Mouse (Mus musculus) cerebellum, adult 11-12 months (tissue): ENCODE results near the gene Wwox.

Experiments used
- DNase-seq: peaks from one replicate; pipeline ENCODE4 v3.0.0; 2022

Wwox gene

DNA sequence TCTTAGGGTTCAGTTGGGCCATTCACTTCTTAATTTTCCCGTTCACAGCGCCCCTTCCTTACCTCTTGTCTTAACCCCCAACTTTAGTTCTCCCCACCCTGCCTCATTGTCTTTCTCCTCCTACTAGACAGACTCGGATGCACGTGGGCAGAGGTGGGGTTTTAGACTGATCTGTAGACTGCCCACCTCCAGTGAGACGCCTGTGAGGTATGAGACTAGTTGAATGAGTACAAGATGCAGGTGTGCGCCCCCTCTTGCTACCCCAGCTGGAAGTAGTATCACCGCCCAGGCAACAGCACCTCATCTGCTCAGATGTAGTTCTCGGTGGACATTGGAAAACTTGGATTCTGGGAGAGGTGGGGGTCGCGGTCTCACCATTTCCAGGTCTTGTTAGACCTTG, 437.8 kb downstream of the Wwox start:
- DNase-seq, result no peak

DNA sequence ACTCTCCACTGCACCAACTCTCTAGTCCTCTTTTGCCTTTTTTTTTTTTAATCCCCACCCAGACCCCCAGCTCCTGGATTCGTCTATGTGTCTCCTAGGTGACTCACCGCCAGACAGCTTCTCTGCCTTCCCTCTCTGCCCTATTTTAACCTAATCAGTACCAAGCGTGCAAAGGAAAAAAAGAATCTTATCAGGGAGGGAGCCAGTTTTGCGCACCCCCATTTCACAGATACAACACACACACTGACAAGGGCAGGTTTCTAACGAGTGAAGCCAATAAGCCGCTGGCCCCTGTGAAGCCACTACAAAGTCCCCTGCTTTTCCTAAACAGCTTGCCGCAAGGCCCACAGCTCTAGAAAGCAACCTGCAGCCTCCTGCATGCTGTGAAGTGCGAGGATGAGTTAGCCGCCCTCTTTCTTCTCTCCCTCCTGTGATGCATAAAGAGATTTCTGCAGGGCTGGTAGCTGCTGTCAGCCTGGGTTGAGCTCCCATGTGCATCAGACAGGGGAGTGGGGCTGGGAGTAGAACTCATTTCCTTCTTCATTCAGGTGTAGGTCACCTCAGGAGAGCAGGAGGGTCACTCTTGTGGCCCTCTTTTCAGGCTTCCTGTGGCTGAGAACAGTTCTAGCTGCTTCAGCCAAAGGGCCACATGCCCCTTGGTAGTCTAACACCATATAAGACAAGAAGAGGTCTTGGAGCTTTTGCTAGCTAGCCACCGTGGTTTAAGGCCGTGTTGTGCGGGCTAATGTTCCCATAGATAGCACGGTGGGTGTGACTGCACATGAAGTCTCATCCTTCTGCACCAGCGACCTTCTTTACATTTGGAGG, 439.2 kb downstream of the Wwox start:
- no peak for DNase-seq

DNA sequence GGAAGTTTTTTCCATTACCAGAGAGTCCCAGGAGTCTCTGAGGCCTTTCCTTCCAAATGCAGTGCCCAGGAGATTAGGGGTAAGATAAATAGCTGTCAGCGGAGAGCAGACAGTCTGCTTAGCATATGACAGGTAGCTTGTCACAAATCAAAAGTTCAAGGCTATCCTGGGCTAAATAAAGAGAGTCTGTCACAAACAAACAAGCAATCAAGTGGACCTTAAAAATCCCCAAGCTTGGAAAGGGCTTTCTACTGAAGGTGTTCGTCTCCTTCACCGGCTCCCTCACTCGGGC, 439.8 kb downstream of the Wwox start:
- no peak for DNase-seq

DNA sequence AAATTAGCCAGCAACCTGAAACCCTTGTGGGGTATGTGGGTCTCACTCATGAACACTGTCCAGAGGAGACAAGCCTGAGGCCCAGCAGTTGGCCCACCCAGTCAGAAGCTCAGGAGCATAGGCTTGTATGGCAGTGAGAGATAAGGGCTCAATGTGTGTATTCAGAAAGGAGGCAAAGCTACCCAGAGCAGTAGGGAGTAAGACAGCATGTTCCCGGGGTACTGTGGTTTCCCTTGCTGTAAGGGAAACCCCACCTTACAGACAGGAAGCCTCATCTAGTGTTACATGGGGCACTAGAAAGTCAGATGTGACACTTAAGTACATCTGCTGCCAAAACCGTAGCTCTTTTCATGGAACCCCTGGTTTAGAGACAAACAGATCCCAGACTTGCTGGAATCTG, 440.2 kb downstream of the Wwox start:
- DNase-seq, result no peak

DNA sequence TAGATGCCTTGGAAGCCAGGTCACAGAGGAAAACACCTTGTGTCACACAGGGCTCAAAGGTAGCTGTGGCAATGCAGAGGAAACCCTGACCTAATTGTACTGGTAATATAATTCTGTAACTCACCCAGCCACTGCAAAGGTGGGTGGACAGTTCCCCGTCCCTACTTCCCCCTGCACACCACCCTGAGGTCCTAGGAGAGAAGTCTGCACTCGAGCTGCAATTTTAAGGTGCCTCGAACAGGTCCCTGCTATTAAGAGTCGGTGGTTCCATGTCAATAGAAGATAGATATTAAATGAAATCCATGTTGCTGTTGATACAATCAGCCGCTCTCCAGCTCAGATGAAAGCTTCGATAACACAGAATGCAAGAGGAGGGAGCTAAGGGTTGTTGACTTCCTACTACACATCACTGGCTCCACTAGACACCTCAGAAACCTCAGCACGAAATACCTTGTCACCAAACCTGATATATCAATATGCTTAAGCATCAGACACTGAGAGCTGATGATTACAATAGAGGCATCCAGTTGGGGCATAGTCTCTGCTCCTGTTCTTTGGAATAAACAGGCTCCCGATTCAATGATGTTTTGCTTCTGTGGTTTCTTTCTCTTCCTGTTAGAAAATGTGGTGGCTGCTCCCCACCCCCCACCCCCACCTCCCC, 441.1 kb downstream of the Wwox start:
- no peak for DNase-seq

DNA sequence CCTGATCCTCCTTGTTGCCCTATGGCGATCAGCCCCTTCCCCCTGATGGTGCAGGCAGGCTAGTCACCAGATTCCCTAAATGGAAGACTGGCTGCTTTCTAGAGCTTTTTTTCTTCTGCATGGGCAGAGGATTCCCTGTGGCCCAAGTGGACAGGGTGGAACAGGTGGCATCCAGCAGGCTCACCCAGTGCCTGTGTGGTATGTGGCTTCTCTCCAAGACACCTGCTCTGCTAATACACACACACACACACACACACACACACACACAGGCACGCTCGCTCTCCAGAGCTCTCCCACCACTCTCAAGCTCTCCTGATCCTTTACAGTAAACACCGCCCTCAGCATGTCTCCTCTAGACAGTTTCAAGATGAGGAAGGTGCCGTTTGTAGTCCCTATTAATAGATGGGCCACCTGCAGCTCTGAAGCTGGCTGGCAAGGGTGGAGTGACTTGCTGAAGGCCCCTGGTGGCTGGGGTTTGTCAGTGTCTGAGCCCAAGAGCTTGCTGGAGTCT, 442.5 kb downstream of the Wwox start:
- peak; percentile 74 for DNase-seq

DNA sequence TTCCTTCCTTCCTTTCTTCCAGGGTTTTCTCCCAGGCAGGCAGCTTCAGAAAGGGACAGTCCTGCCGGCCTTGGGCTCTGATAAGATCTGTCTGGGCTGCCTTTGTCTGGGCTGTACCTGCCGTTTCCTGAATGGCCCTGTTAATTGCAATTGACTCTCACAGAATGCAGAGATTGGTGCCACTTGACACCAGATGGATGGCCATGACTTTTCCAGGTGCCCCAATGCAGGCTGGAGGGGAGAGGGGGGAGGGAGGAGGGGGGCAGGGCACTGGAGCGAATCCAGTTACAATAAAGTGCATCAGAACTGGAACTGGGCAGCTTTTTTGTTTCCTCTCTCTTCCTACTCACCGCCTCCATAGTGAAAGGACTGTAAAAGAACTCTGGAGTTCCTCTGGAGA, 443.0 kb downstream of the Wwox start:
- no peak for DNase-seq

DNA sequence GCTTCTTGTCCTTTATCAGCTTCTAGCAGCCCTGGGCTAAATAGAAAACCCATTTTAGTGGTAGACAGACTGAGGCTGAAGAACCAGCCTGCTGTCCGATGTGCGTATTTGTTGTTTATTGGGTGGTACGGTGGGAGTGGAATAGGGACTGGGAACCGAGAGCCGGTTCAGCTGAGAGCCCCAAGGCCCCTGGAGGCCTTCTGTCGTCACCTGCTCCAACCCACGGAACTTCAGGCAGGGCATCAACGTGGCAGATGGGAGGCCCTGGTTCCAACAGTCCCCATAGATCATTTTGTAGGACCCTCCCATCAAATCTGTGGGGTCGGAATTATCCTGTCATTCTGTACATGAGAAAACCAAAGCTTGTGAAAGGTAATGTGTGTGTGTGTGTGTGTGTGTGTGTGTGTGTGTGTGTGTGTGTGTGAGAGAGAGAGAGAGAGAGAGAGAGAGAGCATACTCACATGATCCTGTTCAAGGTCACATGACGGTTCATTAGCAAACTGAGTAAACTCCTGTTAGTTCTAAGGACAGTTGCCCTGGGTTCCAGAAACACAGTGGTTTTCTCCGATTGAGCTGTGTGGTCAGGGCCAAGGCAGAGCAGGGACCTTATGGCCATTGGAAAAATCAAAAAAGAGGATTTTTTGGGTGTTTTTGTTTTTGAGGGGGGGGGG, 443.6 kb downstream of the Wwox start:
- no peak for DNase-seq

DNA sequence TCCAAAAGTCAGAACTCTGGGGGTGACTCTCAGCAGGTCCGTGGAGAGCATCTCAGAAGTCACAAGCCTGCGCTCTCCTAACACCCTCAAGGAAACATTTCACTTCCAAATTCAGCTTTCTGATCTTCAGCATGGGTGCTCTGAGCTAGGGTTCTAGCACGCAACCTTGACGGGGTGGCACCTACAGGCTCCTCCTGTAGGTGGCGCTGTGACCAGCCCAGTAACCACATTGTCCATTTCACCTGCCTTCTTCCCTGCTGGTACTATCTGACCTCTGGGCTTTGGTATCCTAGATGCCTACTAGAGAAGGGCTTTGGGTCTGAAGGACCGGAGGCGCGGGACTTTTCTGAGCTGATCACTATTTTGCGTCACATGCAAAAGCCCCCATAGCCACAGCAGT, 444.5 kb downstream of the Wwox start:
- DNase-seq, result no peak

DNA sequence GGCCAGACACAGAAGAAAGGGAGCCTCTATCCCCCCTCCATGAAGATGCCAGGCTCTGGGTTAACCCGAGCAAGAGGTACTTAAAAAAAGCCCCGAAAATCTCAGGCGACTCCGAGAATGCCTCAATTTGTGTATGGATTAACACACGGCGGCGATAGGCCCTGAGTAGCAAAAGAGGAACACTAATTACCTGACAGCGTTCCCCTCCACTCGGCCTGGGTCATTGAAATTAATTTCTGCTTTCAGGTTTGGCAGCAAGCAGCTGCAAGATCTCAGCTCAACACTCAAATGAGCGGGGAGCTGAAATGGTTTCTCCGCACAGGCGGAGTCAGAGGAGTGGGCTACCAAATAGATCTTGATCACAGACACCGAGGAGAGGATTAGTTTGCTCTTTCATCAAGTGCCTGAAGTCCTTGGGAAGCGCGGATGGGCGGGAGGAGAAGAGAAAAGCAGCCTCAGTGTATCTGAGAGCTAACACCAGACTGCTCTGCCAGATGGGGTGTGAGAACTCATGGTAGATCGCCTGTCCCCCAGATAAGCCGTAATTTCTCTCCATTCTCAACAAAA, 445.7 kb downstream of the Wwox start:
- DNase-seq, result no peak

DNA sequence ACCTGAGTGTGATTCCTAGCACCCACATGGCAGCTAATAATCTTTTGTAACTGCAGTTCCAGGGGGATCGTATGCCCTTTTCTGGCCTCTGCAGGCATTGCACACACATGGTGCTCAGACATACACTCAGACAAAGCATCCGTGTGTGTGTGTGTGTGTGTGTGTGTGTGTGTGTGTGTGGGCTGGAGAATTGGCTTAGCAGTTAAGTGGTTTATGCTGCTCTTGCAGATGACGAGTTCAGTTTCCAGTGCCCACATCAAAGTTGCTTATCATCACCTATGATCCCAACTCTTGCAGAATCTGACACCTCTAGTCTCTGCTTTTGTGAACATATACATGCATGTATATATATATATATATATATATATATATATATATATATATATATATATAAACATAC, 448.9 kb downstream of the Wwox start:
- DNase-seq, result no peak

DNA sequence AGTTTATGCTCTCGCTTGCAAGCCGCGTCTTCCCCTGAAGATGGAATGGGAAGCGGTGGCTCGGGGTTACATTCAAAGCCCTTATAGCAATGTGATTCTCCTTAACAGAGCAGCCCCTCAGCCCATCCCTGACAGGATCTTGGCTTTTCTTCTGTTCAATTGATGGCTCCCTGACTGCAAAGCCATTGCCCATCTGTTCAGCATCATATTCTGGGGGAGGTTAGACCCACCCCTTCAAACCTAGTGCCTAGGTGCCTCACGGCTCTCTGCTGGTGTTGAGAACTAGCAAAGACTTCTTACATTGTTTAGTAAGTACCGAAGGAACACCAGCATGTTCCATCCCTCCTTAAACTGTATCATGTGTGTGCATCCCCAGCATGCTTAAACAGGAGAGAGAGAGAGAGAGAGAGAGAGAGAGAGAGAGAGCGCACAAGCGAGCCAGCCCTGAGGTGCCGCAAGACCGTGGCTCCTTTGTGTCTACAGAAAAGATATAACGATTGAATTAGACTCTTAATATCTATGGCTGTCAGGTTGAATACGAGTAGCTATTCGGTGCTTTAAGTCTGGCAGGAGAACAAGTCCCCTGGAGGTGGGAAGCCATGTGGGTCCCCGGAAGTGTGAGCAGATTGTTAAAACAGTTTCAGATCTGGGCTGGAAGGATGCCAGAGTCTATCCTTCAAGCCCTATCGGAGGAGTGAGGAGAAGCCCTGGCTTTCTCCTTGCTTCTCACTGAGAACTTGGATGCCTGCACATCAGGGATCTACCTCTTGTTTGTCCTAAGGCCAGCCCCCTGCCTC, 450.3 kb downstream of the Wwox start:
- peak; percentile 31 for DNase-seq

DNA sequence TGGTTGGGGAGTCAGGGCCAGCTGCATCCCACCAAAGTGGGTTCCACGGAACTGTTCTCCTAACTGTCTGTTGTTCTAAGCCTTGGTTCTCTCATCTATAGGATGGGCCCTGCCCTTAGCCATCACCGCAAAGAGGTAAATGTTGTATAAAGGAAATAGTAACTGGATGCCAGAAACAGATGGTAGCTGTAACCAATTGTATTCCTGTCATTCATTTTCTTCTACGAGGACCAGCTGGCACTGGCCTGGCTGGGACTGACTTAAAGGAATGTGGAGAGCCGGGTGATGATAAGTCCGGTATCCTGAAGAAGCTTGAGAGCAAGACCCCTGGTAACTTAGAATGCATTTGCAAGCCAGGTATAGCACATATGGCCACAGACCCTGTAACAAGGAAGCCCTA, 451.0 kb downstream of the Wwox start:
- DNase-seq, result no peak

DNA sequence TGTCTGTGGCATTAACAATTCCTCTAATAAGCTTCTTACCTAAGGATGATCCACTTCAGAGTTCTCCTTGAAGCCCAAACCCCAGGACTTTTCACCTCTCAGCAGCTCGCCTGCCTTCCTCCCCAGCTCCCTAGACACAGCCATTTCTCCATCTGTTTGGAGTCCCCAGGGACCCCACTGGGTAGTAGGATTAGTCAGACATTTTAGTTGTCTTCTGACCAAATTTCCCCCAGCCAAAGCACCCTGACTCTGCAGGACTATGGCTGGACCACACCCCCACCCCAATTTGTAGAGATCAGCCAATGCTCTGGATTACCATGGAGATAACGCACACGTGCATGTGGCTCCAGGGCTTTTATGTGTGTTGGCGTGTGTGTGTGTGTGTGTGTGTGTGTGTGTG, 451.8 kb downstream of the Wwox start:
- no peak for DNase-seq

DNA sequence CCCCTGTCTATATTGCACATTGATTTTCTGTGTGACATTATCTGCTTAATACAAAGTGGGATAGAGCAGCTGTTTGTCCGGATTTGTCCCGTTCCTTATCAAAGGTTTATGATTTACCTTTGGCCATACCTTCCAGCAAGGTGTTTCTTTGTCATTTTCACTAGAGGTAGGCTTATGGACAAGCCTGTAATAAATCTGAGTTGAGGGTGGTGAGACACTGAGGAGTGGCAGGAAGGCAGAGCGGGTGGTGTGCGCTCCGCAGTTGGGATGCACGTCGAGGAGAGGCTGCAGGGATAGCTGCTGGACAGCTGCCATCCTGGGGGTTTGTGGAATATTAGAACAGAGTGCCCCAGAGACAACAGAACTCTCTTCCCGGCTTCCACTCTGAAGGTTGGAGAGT, 458.0 kb downstream of the Wwox start:
- DNase-seq, result no peak

DNA sequence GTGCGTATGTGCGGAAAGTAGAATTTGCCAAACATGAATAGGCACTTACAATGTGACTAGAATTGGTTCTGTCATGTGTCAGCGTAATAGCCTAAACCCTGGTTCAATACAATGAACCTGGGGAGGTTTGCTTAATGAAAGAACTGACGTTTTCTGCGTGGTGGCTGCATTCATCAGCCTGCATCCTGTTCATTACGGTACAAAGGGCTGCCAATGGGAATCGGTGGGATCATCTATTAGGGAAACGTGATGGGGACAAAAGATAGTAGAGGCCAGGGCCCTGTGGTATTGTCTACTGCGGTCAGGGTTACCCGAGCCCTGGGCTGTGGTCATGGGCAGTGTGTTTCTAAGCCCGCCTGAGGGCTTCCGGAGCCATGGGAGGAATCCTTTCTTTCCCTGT, 459.7 kb downstream of the Wwox start:
- no peak for DNase-seq

DNA sequence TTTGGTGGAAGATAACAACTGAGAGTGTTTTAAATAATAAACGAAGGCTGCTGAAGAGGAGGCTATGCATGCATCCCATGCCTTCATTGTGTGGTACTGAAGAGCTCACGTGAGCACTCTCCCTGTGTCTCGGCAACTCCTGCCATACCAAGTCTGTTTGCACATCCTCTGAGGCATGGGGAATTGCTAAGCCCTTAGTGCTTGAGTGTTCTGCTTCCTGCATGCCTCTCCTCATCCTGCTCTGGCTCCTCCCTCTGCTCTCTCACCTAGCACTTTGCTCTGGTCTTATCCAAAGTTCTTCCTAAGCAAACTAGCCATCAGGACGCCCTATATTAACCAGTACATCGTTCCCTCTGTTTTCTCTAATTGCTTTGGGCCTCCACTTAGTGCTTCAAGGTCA, 463.1 kb downstream of the Wwox start:
- DNase-seq, result no peak

DNA sequence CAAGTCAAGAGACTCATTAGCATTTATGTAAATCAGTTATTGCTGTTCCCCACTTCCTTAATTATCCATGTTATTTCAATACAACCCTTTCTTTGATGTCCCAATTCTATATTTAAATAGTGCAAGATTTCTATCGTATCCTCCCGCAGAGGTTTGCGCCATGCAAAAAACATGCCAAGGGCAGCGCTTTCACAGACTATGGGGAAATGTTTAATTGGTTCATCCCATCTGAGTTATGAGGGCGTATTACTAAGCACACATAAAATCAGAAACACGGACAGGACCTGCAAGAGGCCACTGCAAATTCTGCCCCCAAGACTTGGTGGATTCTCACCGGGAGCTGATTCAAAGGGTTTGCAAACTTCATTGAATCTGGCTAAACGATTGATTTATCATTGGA, 468.6 kb downstream of the Wwox start:
- no peak for DNase-seq

DNA sequence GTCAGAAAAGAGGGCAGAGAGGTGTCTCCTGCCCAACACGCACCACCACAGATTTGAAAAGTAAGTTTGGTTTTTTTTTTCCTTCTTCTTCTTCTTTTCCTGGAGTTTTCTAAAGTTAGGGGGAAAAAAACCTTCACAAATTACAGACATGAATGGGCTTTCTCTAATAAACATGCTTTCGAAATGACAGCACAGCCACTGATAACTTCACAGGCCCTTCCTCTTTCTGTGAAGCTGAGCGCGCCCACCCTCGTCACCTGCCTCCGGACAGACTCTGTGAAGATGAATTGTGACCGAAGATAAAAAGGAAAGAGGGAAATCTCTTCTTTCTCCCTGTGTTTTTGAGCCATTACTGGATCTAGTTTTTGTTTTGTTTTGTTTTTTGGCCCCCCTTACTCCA, 469.1 kb downstream of the Wwox start:
- DNase-seq, result no peak

DNA sequence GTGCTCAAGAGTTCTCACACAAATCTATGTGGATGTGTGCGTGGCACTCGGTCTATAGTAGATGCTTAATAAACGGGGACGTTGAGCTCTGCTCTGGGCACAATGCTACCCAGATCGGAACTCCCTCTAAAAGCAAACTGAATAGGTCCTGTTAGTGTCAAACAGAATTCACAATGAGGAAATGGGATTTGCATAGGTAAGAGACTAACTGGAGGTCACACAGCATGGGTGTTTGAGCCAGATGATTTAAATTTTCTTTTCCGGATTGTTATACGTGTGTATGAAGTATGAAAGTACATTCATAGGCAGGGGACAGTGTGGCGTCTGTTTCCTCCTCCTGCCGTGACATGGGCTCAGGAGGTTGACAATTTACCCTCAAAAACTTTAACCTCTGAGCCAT, 469.7 kb downstream of the Wwox start:
- no peak for DNase-seq

DNA sequence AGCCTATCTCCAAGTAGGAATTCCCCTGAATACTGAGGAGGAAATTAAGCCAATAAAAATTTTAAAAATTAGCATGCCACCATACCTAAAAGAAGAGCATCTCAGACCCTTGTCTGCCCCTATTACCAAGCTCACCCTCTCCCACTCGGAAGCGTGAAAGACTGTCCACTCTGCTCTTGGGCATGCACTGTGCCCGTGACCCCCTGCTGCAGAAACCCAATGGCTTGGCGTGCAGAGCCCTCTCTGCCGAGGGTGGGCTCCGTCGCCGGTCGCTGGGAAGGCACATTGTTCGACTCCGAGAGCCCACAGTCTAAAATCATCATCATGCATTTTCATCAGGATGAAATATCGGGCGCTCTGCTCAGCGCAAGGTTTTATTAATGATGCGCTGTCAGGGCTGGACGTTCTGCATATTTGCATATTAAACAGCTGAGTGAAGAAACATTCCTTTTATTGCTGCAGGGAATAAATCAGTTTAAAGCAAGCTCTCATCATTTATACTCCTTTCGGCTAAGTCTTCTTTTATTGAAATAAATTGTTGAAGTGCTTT, 471.7 kb downstream of the Wwox start:
- DNase-seq, result no peak

DNA sequence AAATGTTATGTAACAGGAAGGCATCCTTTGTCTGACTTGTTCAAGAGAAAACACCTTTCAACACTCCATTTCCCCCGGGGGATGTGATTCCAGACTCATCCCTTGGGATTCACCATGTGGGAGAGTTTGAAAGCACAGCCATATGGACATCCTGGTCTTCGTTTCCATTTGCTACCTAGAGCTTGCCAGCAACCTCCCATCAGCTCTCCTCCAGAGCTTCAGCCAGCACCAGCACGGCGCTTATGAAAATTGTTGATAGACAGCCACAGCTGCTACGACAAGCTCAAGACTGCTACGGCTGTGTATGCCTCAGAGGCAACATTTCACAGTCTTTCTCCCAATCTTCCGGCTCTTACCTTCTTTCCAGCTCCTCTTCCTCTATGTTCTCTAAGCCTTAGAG, 484.2 kb downstream of the Wwox start:
- DNase-seq, result no peak

DNA sequence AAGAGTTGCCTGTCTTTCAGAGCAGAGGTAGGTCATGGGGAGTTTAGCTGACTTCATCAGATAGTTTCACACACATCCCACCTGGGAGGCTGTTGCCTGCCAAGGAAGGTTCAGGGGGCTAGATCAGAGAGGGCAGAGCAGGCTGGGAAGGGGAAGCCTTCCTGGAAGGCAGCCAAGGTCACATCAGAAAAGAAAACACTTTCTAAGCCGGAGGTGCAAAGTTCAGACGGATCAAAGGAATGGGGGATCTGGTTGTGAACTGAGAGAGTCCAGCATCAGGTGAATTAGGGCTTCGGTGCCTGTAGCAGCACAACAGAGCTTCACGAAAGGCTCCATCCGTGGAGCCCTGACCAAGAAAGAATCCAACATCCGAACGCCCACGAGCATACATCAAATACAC, 488.0 kb downstream of the Wwox start:
- no peak for DNase-seq
